8 mouse cellular contexts compared by ENCODE assay signal in genomic region chr15:81584466-81584865, GRCm38 (mm10). TPM values are rescaled to one million over a fixed set of nuclear protein-coding genes. Genes with fewer than 3 reads are reported as not detected.
A peak's percentile ranks its signal among the peaks of the same experiment; 100 is the strongest.
DNase-seq lines count a peak whose midpoint lies in the region; ATAC-seq and TF ChIP-seq lines count a peak whose summit lies in the region.

No protein-coding gene starts in this region.

- 7% methylated on average over 3 of the region's 3 CpGs for WGBS in liver, adult 2 months
- 9% methylated on average over 3 of the region's 3 CpGs for WGBS in embryonic facial prominence, embryonic 14.5 days
- WGBS in intestine, embryonic 15.5 days, result 5% methylated on average over 3 of the region's 3 CpGs
- WGBS in neural tube, embryonic 12.5 days, result 19% methylated on average over 3 of the region's 3 CpGs

- H3K27ac ChIP-seq in liver, adult 2 months (replicated peaks; ENCODE audit: insufficient read depth, low read depth, low read length), result peak overlapping the region; percentile 92
- H3K27ac ChIP-seq in embryonic facial prominence, embryonic 14.5 days (replicated peaks; ENCODE audit: low read depth, low read length), result peak overlapping the region; percentile 75
- H3K27ac ChIP-seq in intestine, embryonic 15.5 days, result peak overlapping the region; percentile 75
- no peak overlapping the region for H3K27ac ChIP-seq in neural tube, embryonic 12.5 days

- H3K27me3 ChIP-seq in liver, adult 2 months (ENCODE audit: control insufficient read depth, insufficient read depth, low read length), result no peaks in the 10 kb centered on the region
- no peaks in the 10 kb centered on the region for H3K27me3 ChIP-seq in embryonic facial prominence, embryonic 14.5 days (replicated peaks; ENCODE audit: control insufficient read depth, insufficient read depth, low read length)
- H3K27me3 ChIP-seq in intestine, embryonic 15.5 days (replicated peaks), result no peaks in the 10 kb centered on the region
- no peaks in the 10 kb centered on the region for H3K27me3 ChIP-seq in neural tube, embryonic 12.5 days (replicated peaks)

- peak overlapping the region; percentile 86 for H3K9ac ChIP-seq in liver, adult 2 months (ENCODE audit: low read depth, low read length)
- peak overlapping the region; percentile 100 for H3K9ac ChIP-seq in embryonic facial prominence, embryonic 14.5 days (ENCODE audit: low read depth, low read length)
- peak overlapping the region; percentile 56 for H3K9ac ChIP-seq in intestine, embryonic 15.5 days
- H3K9ac ChIP-seq in neural tube, embryonic 12.5 days, result peak overlapping the region; percentile 46; the same call in 1 of the 2 replicates

- H3K36me3 ChIP-seq in liver, adult 2 months (ENCODE audit: control insufficient read depth, insufficient read depth, low read length), result no peaks in the 10 kb centered on the region; the same call in 1 of the 2 replicates
- peaks cover 9% of the 10 kb centered on the region for H3K36me3 ChIP-seq in embryonic facial prominence, embryonic 14.5 days (ENCODE audit: control insufficient read depth, insufficient read depth, low read length)
- no peaks in the 10 kb centered on the region for H3K36me3 ChIP-seq in intestine, embryonic 15.5 days
- H3K36me3 ChIP-seq in neural tube, embryonic 12.5 days, result no peaks in the 10 kb centered on the region

- H3K4me1 ChIP-seq in liver, adult 2 months (ENCODE audit: control insufficient read depth, insufficient read depth, low read length), result peaks cover 7% of the 10 kb centered on the region
- peaks cover 7% of the 10 kb centered on the region for H3K4me1 ChIP-seq in embryonic facial prominence, embryonic 14.5 days (ENCODE audit: control insufficient read depth, insufficient read depth, low read length)
- 0 out of 2 replicates have a peak, but pooled peaks cover 9% of the 10 kb centered on the region for H3K4me1 ChIP-seq in intestine, embryonic 15.5 days (replicated peaks)
- H3K4me1 ChIP-seq in neural tube, embryonic 12.5 days, result peaks cover 15% of the 10 kb centered on the region

- no peaks in the 10 kb centered on the region for H3K9me3 ChIP-seq in embryonic facial prominence, embryonic 14.5 days (ENCODE audit: control insufficient read depth, low read length)
- no peaks in the 10 kb centered on the region for H3K9me3 ChIP-seq in intestine, embryonic 15.5 days
- no peaks in the 10 kb centered on the region for H3K9me3 ChIP-seq in neural tube, embryonic 12.5 days

- peaks cover 4% of the 10 kb centered on the region; the same call in 1 of the 2 replicates for H3K79me2 ChIP-seq in liver, adult 2 months (ENCODE audit: control insufficient read depth, insufficient read depth, low read length)

- no peak for ATAC-seq in embryonic facial prominence, embryonic 14.5 days (ENCODE audit: low read depth)
- no peak for ATAC-seq in intestine, embryonic 15.5 days
- no peak for ATAC-seq in neural tube, embryonic 12.5 days (ENCODE audit: low FRiP score, low read depth)
- no peak for ATAC-seq in frontal cortex, adult (ENCODE audit: low TSS enrichment)

- TF ChIP-seq POLR2A in liver, adult 2 months (IDR thresholded peaks at IDR 0.05; ENCODE audit: extremely low read depth, insufficient read depth, low read length), result no peak

- H3K4me3 ChIP-seq in liver, adult 2 months (ENCODE audit: insufficient read depth, low read depth, low read length), result peak overlapping the region; percentile 65
- peak overlapping the region; percentile 93 for H3K4me3 ChIP-seq in embryonic facial prominence, embryonic 14.5 days (ENCODE audit: low read depth, low read length)
- peak overlapping the region; percentile 96 for H3K4me3 ChIP-seq in intestine, embryonic 15.5 days (replicated peaks)
- H3K4me3 ChIP-seq in neural tube, embryonic 12.5 days, result peak overlapping the region; percentile 99

- TF ChIP-seq CTCF in liver, adult 2 months (IDR thresholded peaks at IDR 0.05; ENCODE audit: low read depth, low read length), result no peak

- peak overlapping the region; percentile 59 for H3K4me2 ChIP-seq in embryonic facial prominence, embryonic 14.5 days (ENCODE audit: low read depth, low read length)
- peak overlapping the region; percentile 62 for H3K4me2 ChIP-seq in intestine, embryonic 15.5 days (replicated peaks)
- H3K4me2 ChIP-seq in neural tube, embryonic 12.5 days (replicated peaks), result peak overlapping the region; percentile 83

- DNase-seq in liver, adult 2 months (ENCODE audit: extremely low read depth, low read depth, low spot score), result no peak
- DNase-seq in liver, result no peak
- DNase-seq in embryonic facial prominence, embryonic 14.5 days (ENCODE audit: low spot score), result no peak
- no peak for DNase-seq in right cerebral cortex, adult 2 months (ENCODE audit: low spot score in 2 of 2)
- no peak for DNase-seq in T-cell, adult 2 months (ENCODE audit: low spot score)

RNA-seq across cellular contexts. Expression of gene Ep300, which starts 0.7 kb away (rescaled TPM):
- 17.9 and 27.7 TPM in 2 replicates for total RNA-seq in liver, adult 2 months (2014; rRNA removed)
- 6.5 and 8.5 TPM in 2 replicates for polyA plus RNA-seq in liver, adult 2 months (2012; rRNA removed)
- 20.6 and 22.7 TPM in 2 replicates for polyA plus RNA-seq in embryonic facial prominence, embryonic 14.5 days (2014; fragmentation: Nextera tagmentation; extraction: Ambion mirVana)
- polyA plus RNA-seq in intestine, embryonic 15.5 days (2015; fragmentation: Nextera tagmentation; extraction: Ambion mirVana), result 12.7 and 15.0 TPM in 2 replicates
- polyA plus RNA-seq in neural tube, embryonic 12.5 days (2016; fragmentation: Nextera tagmentation; extraction: Ambion mirVana), result 23.8 and 30.7 TPM in 2 replicates

Comparison
In these comparisons a context has a peak if more than half of its experiments do, and no peak if none do; other contexts are left out.
1. H3K9ac ChIP-seq: peak in every context shown above with its lines; median percentile 100 in embryonic facial prominence, embryonic 14.5 days; 86 in liver, adult 2 months; 56 in intestine, embryonic 15.5 days; 46 in neural tube, embryonic 12.5 days.